Mouse (Mus musculus) heart, postnatal 0 days (tissue): ENCODE results near the gene Mrpl9. TPM values are rescaled to one million over a fixed set of nuclear protein-coding genes. Genes with fewer than 3 reads are reported as not detected.

Source experiments
- ATAC-seq: fragments of 200-750 bp; cut with Nextera tagmentation; 2 replicates; pipeline ENCODE4 v1.8.0; 2017; ENCODE audit warnings: low read depth, moderate number of reproducible peaks, moderate library complexity; ENCODE audit not compliant: insufficient read depth
- DNase-seq: peaks from one replicate; pipeline ENCODE4 v3.0.0-alpha.2; 2016; ENCODE audit warnings: low spot score
- H3K27ac ChIP-seq: fragments of 300-500 bp; sonication (generic); 2 replicates; pipeline ENCODE4 v1.5.1; 2014; ENCODE audit warnings: low read depth, mild to moderate bottlenecking
- H3K27me3 ChIP-seq: fragments of 300-500 bp; sonication (generic); 2 replicates; pipeline ENCODE4 v1.6.1; 2014; ENCODE audit warnings: low read length, mixed read lengths; ENCODE audit not compliant: control insufficient read depth, insufficient read depth
- H3K36me3 ChIP-seq: fragments of 300-500 bp; sonication (generic); replicated peaks from 2 replicates; pipeline ENCODE4 v1.6.1; 2014; ENCODE audit warnings: low read length, mixed read lengths; ENCODE audit not compliant: control insufficient read depth, insufficient read depth
- H3K4me1 ChIP-seq: fragments of 300-500 bp; sonication (generic); 2 replicates; pipeline ENCODE4 v1.6.1; 2014; ENCODE audit warnings: antibody characterized with exemption; ENCODE audit not compliant: control insufficient read depth, insufficient read depth
- H3K4me2 ChIP-seq: fragments of 300-500 bp; sonication (generic); 2 replicates; pipeline ENCODE4 v1.6.1; 2014; ENCODE audit warnings: low read depth, mild to moderate bottlenecking, low read length, moderate library complexity
- H3K4me3 ChIP-seq: fragments of 300-500 bp; sonication (generic); 2 replicates; pipeline ENCODE4 v1.5.1; 2014; ENCODE audit warnings: low read depth, low read length
- H3K9ac ChIP-seq: fragments of 300-500 bp; sonication (generic); replicated peaks from 2 replicates; pipeline ENCODE4 v1.6.1; 2014; ENCODE audit warnings: low read depth, low read length, mixed read lengths
- H3K9me3 ChIP-seq: fragments of 300-500 bp; sonication (generic); replicated peaks from 2 replicates; pipeline ENCODE4 v1.6.1; 2016; ENCODE audit warnings: low read length; ENCODE audit not compliant: control insufficient read depth
- CTCF ChIP-seq: IDR thresholded peaks from 2 replicates; pipeline ENCODE4 v1.5.1; 2016; ENCODE audit warnings: antibody characterized with exemption, control low read depth, low read depth
- EP300 ChIP-seq: IDR thresholded peaks from 2 replicates; pipeline ENCODE4 v1.6.1; 2016; ENCODE audit warnings: antibody characterized with exemption, low read depth
- WGBS: fragments of 180-500 bp; shearing (Covaris S2); extraction: QIAGEN DNeasy Blood & Tissue Kit; methylation state at CpG from one replicate; pipeline ENCODE4 v1.1.7; 2014; 5-methylcytosine and 5-hydroxymethylcytosine counted together
- polyA plus RNA-seq: library from polyadenylated mRNA; unstranded; fragments of >200 nt; fragmentation: Nextera tagmentation; extraction: Ambion mirVana; gene quantifications from 2 replicates; pipeline ENCODE4 v1.2.1, GENCODE M21; 2015
- total RNA-seq: library from RNA; depleted of rRNA; stranded (reverse); fragments of >200 nt; gene quantifications from 2 replicates; pipeline ENCODE4 v1.2.3, GENCODE M21; 2014; ENCODE audit warnings: low replicate concordance; rRNA removed

The Mrpl9 gene
- total and polyA plus RNA-seq, 2 experiments from 2014 or later = 68.7 to 83.0 TPM

DNA sequence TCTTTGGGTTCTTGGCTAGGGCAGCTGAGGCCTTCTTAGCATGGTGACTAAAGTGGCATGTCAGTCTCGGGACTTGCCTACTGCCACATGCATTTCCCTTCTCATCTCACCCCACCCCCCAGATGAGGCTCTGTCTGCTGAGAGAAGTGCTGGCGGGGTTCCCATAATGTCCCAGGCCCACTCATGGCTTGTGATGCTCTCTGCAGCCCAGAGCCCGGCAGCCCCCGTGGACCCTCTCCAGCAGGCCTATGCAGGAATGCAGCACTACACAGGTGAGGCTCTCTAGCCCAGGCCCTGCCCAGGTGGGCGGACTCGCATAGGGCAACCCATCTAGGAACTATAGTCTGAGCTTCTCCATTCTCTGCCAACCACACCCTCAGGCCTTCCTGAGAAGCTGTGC is 44.5 kb downstream of the Mrpl9 start:
- no peaks in the 10 kb centered on the region for H3K36me3 ChIP-seq
- no peak overlapping the region for H3K9ac ChIP-seq
- H3K4me2 ChIP-seq = no peak overlapping the region
- no peak overlapping the region for H3K4me3 ChIP-seq
- no peaks in the 10 kb centered on the region for H3K27me3 ChIP-seq
- no peaks in the 10 kb centered on the region for H3K9me3 ChIP-seq
- ATAC-seq (no peak), DNase-seq (no peak)
- H3K27ac ChIP-seq = no peak overlapping the region
- 0 out of 2 replicates have a peak, but pooled peaks cover 7% of the 10 kb centered on the region for H3K4me1 ChIP-seq
- 44% methylated on average over 6 of the region's 6 CpGs for WGBS
- no peak for TF ChIP-seq CTCF
- no peak for TF ChIP-seq EP300

DNA sequence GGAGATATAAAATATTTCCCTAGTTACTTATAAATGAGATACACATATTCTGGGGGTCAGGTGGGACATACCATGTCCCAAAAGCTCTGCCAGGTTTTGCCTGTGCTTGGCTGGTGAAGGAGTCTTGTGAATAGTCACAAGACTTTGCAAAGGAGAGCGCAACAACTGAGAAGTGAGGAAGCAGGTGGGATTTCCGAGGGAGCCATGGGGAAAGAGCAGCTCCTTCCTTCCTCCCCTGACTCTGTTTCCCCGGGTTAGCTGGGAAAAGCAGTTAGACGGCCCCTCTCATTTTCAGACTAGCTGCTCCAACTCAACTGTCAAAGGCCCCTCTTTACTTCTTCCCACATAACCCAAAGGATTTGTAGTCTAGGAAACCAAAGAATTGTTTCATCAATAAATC is 54.0 kb downstream of the Mrpl9 start:
- no peak overlapping the region for H3K9ac ChIP-seq
- 81% methylated on average over 4 of the region's 4 CpGs for WGBS
- H3K9me3 ChIP-seq = no peaks in the 10 kb centered on the region
- no peak for DNase-seq
- H3K4me2 ChIP-seq = no peak overlapping the region
- no peaks in the 10 kb centered on the region for H3K27me3 ChIP-seq
- peaks cover 44% of the 10 kb centered on the region for H3K36me3 ChIP-seq
- no peak for TF ChIP-seq CTCF
- H3K4me1 ChIP-seq = no peaks in the 10 kb centered on the region
- H3K4me3 ChIP-seq = no peak overlapping the region
- H3K27ac ChIP-seq = no peak overlapping the region
- no peak for ATAC-seq

Other genes with a start within 250 kb of the Mrpl9 start
- gene Gm5286, start 246.6 kb upstream of the Mrpl9 start, total RNA-seq = not detected in 2 replicates
- not detected in 2 replicates for gene Gm5286, start 246.6 kb upstream of the Mrpl9 start, polyA plus RNA-seq
- gene Gm4778, start 179.3 kb upstream of the Mrpl9 start, total RNA-seq = not detected in 2 replicates
- not detected in 2 replicates for gene Gm4778, start 179.3 kb upstream of the Mrpl9 start, polyA plus RNA-seq
- gene Them4, start 133.2 kb upstream of the Mrpl9 start, total RNA-seq = 1.4 and 6.1 TPM in 2 replicates
- gene Them4, start 133.2 kb upstream of the Mrpl9 start, polyA plus RNA-seq = 16.2 and 17.3 TPM in 2 replicates
- not detected in 2 replicates for gene Them5, start 101.2 kb upstream of the Mrpl9 start, total RNA-seq
- gene Them5, start 101.2 kb upstream of the Mrpl9 start, polyA plus RNA-seq = 0.10 TPM in 1 of 2 replicates, not detected in the other
- gene C2cd4d, start 80.9 kb upstream of the Mrpl9 start, total RNA-seq = not detected in 2 replicates
- gene C2cd4d, start 80.9 kb upstream of the Mrpl9 start, polyA plus RNA-seq = 0.15 and 0.30 TPM in 2 replicates
- 37.2 and 55.0 TPM in 2 replicates for gene Rorc, start 70.5 kb upstream of the Mrpl9 start, total RNA-seq
- gene Rorc, start 70.5 kb upstream of the Mrpl9 start, polyA plus RNA-seq = 13.5 and 17.1 TPM in 2 replicates
- gene Lingo4, start 44.8 kb upstream of the Mrpl9 start, total RNA-seq = not detected in 2 replicates
- 0.19 and 0.25 TPM in 2 replicates for gene Lingo4, start 44.8 kb upstream of the Mrpl9 start, polyA plus RNA-seq
- gene Tdrkh, start 30.0 kb upstream of the Mrpl9 start, total RNA-seq = 0.34 and 6.5 TPM in 2 replicates
- 7.5 and 7.7 TPM in 2 replicates for gene Tdrkh, start 30.0 kb upstream of the Mrpl9 start, polyA plus RNA-seq
- gene Oaz3, start 597 bp downstream of the Mrpl9 start, total RNA-seq = not detected in 2 replicates
- 0.33 and 0.41 TPM in 2 replicates for gene Oaz3, start 597 bp downstream of the Mrpl9 start, polyA plus RNA-seq
- not detected in 2 replicates for gene Celf3, start 35.0 kb downstream of the Mrpl9 start, total RNA-seq
- 0.53 and 0.80 TPM in 2 replicates for gene Celf3, start 35.0 kb downstream of the Mrpl9 start, polyA plus RNA-seq
- gene Riiad1, start 37.0 kb downstream of the Mrpl9 start, total RNA-seq = 1.2 TPM in 1 of 2 replicates, not detected in the other
- gene Riiad1, start 37.0 kb downstream of the Mrpl9 start, polyA plus RNA-seq = 4.3 and 4.5 TPM in 2 replicates
- gene Snx27, start 139.4 kb downstream of the Mrpl9 start, total RNA-seq = 18.1 and 30.8 TPM in 2 replicates
- 17.0 and 17.2 TPM in 2 replicates for gene Snx27, start 139.4 kb downstream of the Mrpl9 start, polyA plus RNA-seq
- gene Gm10972, start 199.8 kb downstream of the Mrpl9 start, total RNA-seq = not detected in 2 replicates
- gene Gm10972, start 199.8 kb downstream of the Mrpl9 start, polyA plus RNA-seq = not detected in 2 replicates
- gene Tuft1, start 215.6 kb downstream of the Mrpl9 start, total RNA-seq = 12.9 and 29.0 TPM in 2 replicates
- 3.1 and 4.8 TPM in 2 replicates for gene Tuft1, start 215.6 kb downstream of the Mrpl9 start, polyA plus RNA-seq